Mouse (Mus musculus) spleen, embryonic (tissue): ENCODE data around the gene Flnc.
"Not testable (repeated sequence)": the region's sequence is repeated elsewhere in the genome, so short reads cannot be mapped to it uniquely, and the experiment has no call there.

Source experiments
- CTCF ChIA-PET: fragments of 350-600 bp; sonication (Branson Sonifier 250); formaldehyde crosslinking; loops from one replicate; lab custom pipeline; 2022; lab: Charles Lee

Gene Flnc

GRCm38 (mm10) chr6:29433038-29433803 lies at the start of gene Flnc:
Gene Flnc, plus strand, starts transcription at chr6:29433256.
- CTCF ChIA-PET: no interaction called here

GRCm38 (mm10) chr6:29388052-29388518 lies 45.0 kb upstream of the Flnc start, which contains the start of gene Opn1sw:
Gene Opn1sw, minus strand, starts transcription at chr6:29388468.
- CTCF ChIA-PET: no interaction called here

- CTCF ChIA-PET: no interaction called here
Observed at GRCm38 (mm10) chr6:29388606-29389080, 44.4 kb upstream of the Flnc start.

GRCm38 (mm10) chr6:29389425-29389824 lies 43.6 kb upstream of the Flnc start:
- CTCF ChIA-PET: no interaction called here

GRCm38 (mm10) chr6:29390500-29390899 lies 42.6 kb upstream of the Flnc start:
- CTCF ChIA-PET: not testable (repeated sequence)

- CTCF ChIA-PET: not testable (repeated sequence)
Observed at GRCm38 (mm10) chr6:29391241-29391640, 41.8 kb upstream of the Flnc start.

- CTCF ChIA-PET: no interaction called here
Observed at GRCm38 (mm10) chr6:29391802-29392201, 41.3 kb upstream of the Flnc start.

- CTCF ChIA-PET: no interaction called here
Observed at GRCm38 (mm10) chr6:29394286-29394685, 38.8 kb upstream of the Flnc start.

GRCm38 (mm10) chr6:29395910-29396713 lies 36.9 kb upstream of the Flnc start, which contains the start of gene Ccdc136:
Gene Ccdc136, plus strand, starts transcription at chr6:29396309.
- CTCF ChIA-PET: interaction anchor here (0.6 kb wide), 1 partner anchor 736 kb away, joined by 4 read pairs; no protein-coding TSS in a partner anchor

- CTCF ChIA-PET: interaction anchor here (0.6 kb wide), 1 partner anchor 736 kb away, joined by 4 read pairs; no protein-coding TSS in a partner anchor
Observed at GRCm38 (mm10) chr6:29396714-29397540, 36.1 kb upstream of the Flnc start.

- CTCF ChIA-PET: no interaction called here
Observed at GRCm38 (mm10) chr6:29397575-29397974, 35.5 kb upstream of the Flnc start.

GRCm38 (mm10) chr6:29399851-29400250 lies 33.2 kb upstream of the Flnc start:
- CTCF ChIA-PET: no interaction called here

GRCm38 (mm10) chr6:29402693-29403342 lies 30.2 kb upstream of the Flnc start:
- CTCF ChIA-PET: no interaction called here

- CTCF ChIA-PET: no interaction called here
Observed at GRCm38 (mm10) chr6:29406412-29406811, 26.6 kb upstream of the Flnc start.

GRCm38 (mm10) chr6:29415446-29415845 lies 17.6 kb upstream of the Flnc start:
- CTCF ChIA-PET: interaction anchor here (0.6 kb wide), 1 partner anchor 1543 kb away, joined by 3 read pairs; the partner anchor contains the start of gene Klf14

- CTCF ChIA-PET: no interaction called here
Observed at GRCm38 (mm10) chr6:29420596-29420995, 12.5 kb upstream of the Flnc start.

GRCm38 (mm10) chr6:29425118-29425517 lies 7.9 kb upstream of the Flnc start:
- CTCF ChIA-PET: interaction anchor here (0.6 kb wide), 1 partner anchor 201 kb away, joined by 3 read pairs; no protein-coding TSS in a partner anchor

- CTCF ChIA-PET: no interaction called here
Observed at GRCm38 (mm10) chr6:29426331-29426730, 6.7 kb upstream of the Flnc start.

GRCm38 (mm10) chr6:29428171-29428570 lies 4.9 kb upstream of the Flnc start:
- CTCF ChIA-PET: no interaction called here

- CTCF ChIA-PET: no interaction called here
Observed at GRCm38 (mm10) chr6:29430681-29431420, 2.2 kb upstream of the Flnc start.
